Mouse (Mus musculus): Measurements from ENCODE around the gene Pard3b. TPM values are rescaled to one million over a fixed set of nuclear protein-coding genes. Genes with fewer than 3 reads are reported as not detected.

Pard3b gene
- polyA plus RNA-seq, 1 experiment from 2014 or later: 17.0 TPM

GRCm38 (mm10) chr1:62155970-62156369 lies 517.3 kb downstream of the Pard3b start:
- Histone ChIP-seq H3K36me3 (no peaks in the 10 kb centered on the region), H3K9me3 (no peaks in the 10 kb centered on the region), H3K4me2 (replicated peaks) (no peak overlapping the region), H3K27ac (no peak overlapping the region), H3K4me1 (peaks cover 22% of the 10 kb centered on the region), H3K4me3 (no peak overlapping the region), H3K27me3 (no peaks in the 10 kb centered on the region), H3K9ac (no peak overlapping the region)
- no peak for ATAC-seq (ENCODE audit: low FRiP score, low read depth)
- 14% methylated on average over 1 of the region's 1 CpGs for WGBS

GRCm38 (mm10) chr1:62159592-62159991 lies 521.0 kb downstream of the Pard3b start:
- no peak overlapping the region for H3K9ac ChIP-seq

DNA sequence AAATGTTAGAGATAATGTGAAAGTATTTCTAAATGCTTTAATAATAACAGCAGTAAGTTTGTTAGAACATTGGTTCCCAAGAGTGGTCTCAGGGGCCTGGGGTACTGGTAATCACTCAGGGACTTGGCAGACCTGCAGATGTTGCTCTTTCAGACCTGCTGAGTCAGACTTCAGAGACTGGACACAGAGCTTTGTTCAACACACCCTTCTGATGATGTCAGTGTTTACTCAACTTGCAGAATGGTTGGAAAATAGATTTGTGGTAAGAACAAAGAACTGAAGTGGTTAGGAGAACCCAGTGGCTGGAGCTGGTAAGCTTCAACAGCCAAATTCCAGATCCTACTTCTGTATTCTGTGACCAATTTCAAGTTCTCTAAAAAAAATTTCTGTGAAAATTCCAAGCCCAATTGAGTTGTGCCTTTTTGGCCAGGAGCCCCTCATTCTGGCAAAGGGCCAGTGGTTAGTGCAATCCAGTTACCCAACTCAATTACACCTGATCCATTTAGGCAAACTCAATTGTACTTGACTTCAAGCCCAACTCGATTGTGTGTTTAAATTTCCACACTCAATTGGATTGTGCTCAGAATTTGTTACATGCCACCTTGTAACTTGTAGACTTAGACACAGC lies 536.5 kb downstream of the Pard3b start:
- H3K36me3 ChIP-seq: no peaks in the 10 kb centered on the region
- H3K9me3 ChIP-seq: no peaks in the 10 kb centered on the region
- H3K4me3 ChIP-seq: no peak overlapping the region
- H3K4me2 ChIP-seq (replicated peaks): no peak overlapping the region
- no peak overlapping the region for H3K9ac ChIP-seq
- H3K27ac ChIP-seq: no peak overlapping the region
- no peak for ATAC-seq (ENCODE audit: low FRiP score, low read depth)
- H3K4me1 ChIP-seq: peaks cover 21% of the 10 kb centered on the region; the same call in 1 of the 2 replicates
- WGBS: 70% methylated on average over 1 of the region's 1 CpGs
- no peaks in the 10 kb centered on the region for H3K27me3 ChIP-seq

More at GRCm38 (mm10) chr1:62159592-62159991, 521.0 kb downstream of the Pard3b start:
- Histone ChIP-seq H3K36me3 (no peaks in the 10 kb centered on the region), H3K27ac (no peak overlapping the region), H3K9me3 (no peaks in the 10 kb centered on the region), H3K4me3 (no peak overlapping the region), H3K4me1 (peaks cover 22% of the 10 kb centered on the region), H3K4me2 (replicated peaks) (no peak overlapping the region), H3K27me3 (no peaks in the 10 kb centered on the region)
- WGBS: 68% methylated on average over 2 of the region's 2 CpGs
- no peak for ATAC-seq (ENCODE audit: low FRiP score, low read depth)

- Histone ChIP-seq H3K27ac (no peak overlapping the region), H3K4me2 (replicated peaks) (no peak overlapping the region), H3K27me3 (no peaks in the 10 kb centered on the region), H3K4me1 (peaks cover 11% of the 10 kb centered on the region; the same call in 1 of the 2 replicates), H3K9me3 (no peaks in the 10 kb centered on the region), H3K36me3 (no peaks in the 10 kb centered on the region), H3K4me3 (no peak overlapping the region), H3K9ac (no peak overlapping the region)
- ATAC-seq (ENCODE audit: low FRiP score, low read depth): no peak
- WGBS: 24% methylated on average over 5 of the region's 5 CpGs
Observed at GRCm38 (mm10) chr1:62181638-62182037, 543.0 kb downstream of the Pard3b start.

GRCm38 (mm10) chr1:62182634-62183033 lies 544.0 kb downstream of the Pard3b start:
- Histone ChIP-seq H3K36me3 (no peaks in the 10 kb centered on the region), H3K4me1 (0 out of 2 replicates have a peak, but pooled peaks cover under 1% of the 10 kb centered on the region), H3K9me3 (no peaks in the 10 kb centered on the region), H3K27me3 (no peaks in the 10 kb centered on the region), H3K27ac (no peak overlapping the region), H3K4me2 (replicated peaks) (no peak overlapping the region), H3K4me3 (no peak overlapping the region), H3K9ac (no peak overlapping the region)
- ATAC-seq (ENCODE audit: low FRiP score, low read depth): no peak
- 68% methylated on average over 3 of the region's 3 CpGs for WGBS

- Histone ChIP-seq H3K27ac (no peak overlapping the region), H3K9me3 (no peaks in the 10 kb centered on the region), H3K36me3 (no peaks in the 10 kb centered on the region), H3K9ac (no peak overlapping the region), H3K4me1 (peaks cover 10% of the 10 kb centered on the region), H3K4me3 (no peak overlapping the region), H3K4me2 (replicated peaks) (no peak overlapping the region), H3K27me3 (no peaks in the 10 kb centered on the region)
- no peak for ATAC-seq (ENCODE audit: low FRiP score, low read depth)
- WGBS: 5% methylated on average over 1 of the region's 1 CpGs
Observed at GRCm38 (mm10) chr1:62190786-62191185, 552.2 kb downstream of the Pard3b start.

DNA sequence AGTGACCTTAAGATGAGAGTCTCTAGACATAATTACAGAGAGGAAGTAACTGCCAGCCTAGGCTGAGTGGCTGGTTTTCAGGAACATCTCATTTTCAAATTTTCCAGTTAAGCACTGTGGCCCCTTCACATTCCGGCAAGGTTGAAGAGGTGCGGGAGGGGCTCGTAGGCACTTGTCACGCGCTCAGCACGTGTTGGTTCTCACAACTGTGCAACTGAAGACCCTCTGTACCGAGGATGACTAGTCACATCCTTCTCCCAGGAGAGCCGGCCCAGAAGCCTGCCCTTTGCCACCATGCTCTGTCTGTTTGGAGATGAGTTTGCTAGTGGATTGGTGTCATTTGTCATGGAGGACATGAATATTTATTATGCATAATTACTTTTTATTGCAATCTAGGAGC lies 558.9 kb downstream of the Pard3b start:
- ATAC-seq (ENCODE audit: low FRiP score, low read depth): no peak
- Histone ChIP-seq H3K27me3 (no peaks in the 10 kb centered on the region), H3K36me3 (no peaks in the 10 kb centered on the region), H3K9ac (no peak overlapping the region), H3K4me1 (no peaks in the 10 kb centered on the region), H3K27ac (no peak overlapping the region), H3K9me3 (no peaks in the 10 kb centered on the region), H3K4me2 (replicated peaks) (no peak overlapping the region), H3K4me3 (no peak overlapping the region)
- WGBS: 56% methylated on average over 8 of the region's 8 CpGs

DNA sequence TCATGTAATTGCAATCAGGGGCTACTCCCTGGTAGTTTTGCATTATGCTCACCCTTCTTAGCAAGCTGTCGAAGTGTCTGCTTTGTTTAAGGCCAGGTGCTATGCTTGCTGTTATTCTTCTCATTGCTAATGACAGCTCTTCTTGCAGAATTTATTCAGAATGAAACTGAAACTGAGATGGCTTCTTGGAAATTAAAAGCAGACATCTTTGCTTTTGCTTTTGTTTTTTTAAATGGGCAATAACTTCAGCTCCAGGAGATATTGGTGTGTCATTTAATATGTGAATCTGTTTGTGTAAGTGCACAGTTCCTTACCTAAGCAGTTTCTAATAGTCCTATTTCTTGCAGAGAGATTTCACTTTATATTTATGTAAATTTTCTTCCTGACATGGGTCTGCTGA lies 562.3 kb downstream of the Pard3b start:
- Histone ChIP-seq H3K4me1 (no peaks in the 10 kb centered on the region), H3K4me2 (replicated peaks) (no peak overlapping the region), H3K9ac (no peak overlapping the region), H3K9me3 (no peaks in the 10 kb centered on the region), H3K27me3 (no peaks in the 10 kb centered on the region), H3K4me3 (no peak overlapping the region), H3K27ac (no peak overlapping the region), H3K36me3 (no peaks in the 10 kb centered on the region)
- ATAC-seq (ENCODE audit: low FRiP score, low read depth): no peak
- WGBS: 60% methylated on average over 1 of the region's 1 CpGs

DNA sequence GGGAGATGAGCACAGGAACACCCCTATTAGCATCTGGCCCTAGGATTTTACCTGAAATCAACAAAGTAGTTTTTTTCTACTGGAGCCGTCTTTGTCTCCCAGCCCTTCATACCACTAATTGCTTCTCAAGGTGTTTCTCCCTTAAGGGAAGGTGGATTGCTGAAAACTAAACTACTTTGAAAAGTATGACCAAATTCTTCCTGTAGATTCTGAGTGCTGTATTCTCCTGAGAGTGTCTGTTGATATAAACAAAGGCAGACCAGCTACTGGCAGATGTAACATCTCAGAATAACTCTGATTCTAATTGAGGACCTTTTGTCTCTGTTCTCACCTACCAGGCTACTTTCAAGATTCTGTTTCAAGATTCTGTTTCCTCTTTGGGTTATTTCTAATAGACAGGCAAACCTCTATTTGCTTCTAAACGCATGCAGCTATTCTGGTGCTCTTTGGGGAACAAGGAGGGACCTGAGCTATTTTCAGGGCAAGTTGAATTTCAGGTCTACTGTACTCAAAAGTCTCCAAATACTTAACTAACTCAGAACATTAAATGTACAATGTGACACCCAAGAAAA lies 563.1 kb downstream of the Pard3b start:
- no peaks in the 10 kb centered on the region for H3K4me1 ChIP-seq
- H3K4me2 ChIP-seq (replicated peaks): no peak overlapping the region
- WGBS: 38% methylated on average over 2 of the region's 2 CpGs
- no peaks in the 10 kb centered on the region for H3K9me3 ChIP-seq
- no peaks in the 10 kb centered on the region for H3K36me3 ChIP-seq
- no peak overlapping the region for H3K27ac ChIP-seq
- no peak for ATAC-seq (ENCODE audit: low FRiP score, low read depth)
- H3K4me3 ChIP-seq: no peak overlapping the region
- H3K9ac ChIP-seq: no peak overlapping the region
- no peaks in the 10 kb centered on the region for H3K27me3 ChIP-seq

DNA sequence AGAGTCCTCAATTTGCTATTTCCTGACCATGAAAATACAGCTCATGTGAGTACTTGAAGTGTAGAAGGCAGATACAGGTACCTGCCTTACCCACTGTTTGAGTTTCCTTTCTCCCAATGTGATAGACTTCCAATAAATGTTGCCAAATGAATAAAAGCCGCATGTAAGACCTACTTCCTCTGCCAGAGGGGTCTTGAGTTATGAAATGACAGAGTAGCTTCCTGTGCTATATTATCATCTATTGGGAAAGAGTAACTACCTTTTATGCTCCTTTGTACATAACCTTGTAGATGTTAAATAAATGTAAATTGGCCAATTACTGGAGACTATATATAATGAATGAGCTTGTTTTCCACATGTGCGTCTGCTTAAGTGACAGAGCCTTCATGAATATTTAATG lies 574.7 kb downstream of the Pard3b start:
- H3K9ac ChIP-seq: no peak overlapping the region
- H3K4me2 ChIP-seq (replicated peaks): no peak overlapping the region
- 0 out of 2 replicates have a peak, but pooled peaks cover 3% of the 10 kb centered on the region for H3K36me3 ChIP-seq
- 77% methylated on average over 2 of the region's 2 CpGs for WGBS
- no peak overlapping the region for H3K4me3 ChIP-seq
- H3K27ac ChIP-seq: no peak overlapping the region
- H3K9me3 ChIP-seq: no peaks in the 10 kb centered on the region
- no peaks in the 10 kb centered on the region; the same call in 1 of the 2 replicates for H3K27me3 ChIP-seq
- ATAC-seq (ENCODE audit: low FRiP score, low read depth): no peak
- H3K4me1 ChIP-seq: no peaks in the 10 kb centered on the region

GRCm38 (mm10) chr1:62215842-62216241 lies 577.2 kb downstream of the Pard3b start:
- no peak overlapping the region for H3K9ac ChIP-seq
- no peak overlapping the region for H3K27ac ChIP-seq
- no peaks in the 10 kb centered on the region; the same call in 1 of the 2 replicates for H3K27me3 ChIP-seq
- H3K36me3 ChIP-seq: peaks cover 3% of the 10 kb centered on the region; the same call in 1 of the 2 replicates
- no peak overlapping the region for H3K4me2 ChIP-seq (replicated peaks)
- H3K9me3 ChIP-seq: no peaks in the 10 kb centered on the region
- 66% methylated on average over 2 of the region's 2 CpGs for WGBS
- no peaks in the 10 kb centered on the region for H3K4me1 ChIP-seq
- no peak for ATAC-seq (ENCODE audit: low FRiP score, low read depth)
- H3K4me3 ChIP-seq: no peak overlapping the region

- H3K4me1 ChIP-seq: no peaks in the 10 kb centered on the region
- no peaks in the 10 kb centered on the region; the same call in 1 of the 2 replicates for H3K36me3 ChIP-seq
- ATAC-seq (ENCODE audit: low FRiP score, low read depth): no peak
- no peak overlapping the region for H3K27ac ChIP-seq
- no peak overlapping the region for H3K9ac ChIP-seq
- H3K27me3 ChIP-seq: no peaks in the 10 kb centered on the region; the same call in 1 of the 2 replicates
- WGBS: 75% methylated on average over 4 of the region's 4 CpGs
- no peaks in the 10 kb centered on the region for H3K9me3 ChIP-seq
- no peak overlapping the region for H3K4me2 ChIP-seq (replicated peaks)
- no peak overlapping the region for H3K4me3 ChIP-seq
Observed at GRCm38 (mm10) chr1:62216568-62216967, 577.9 kb downstream of the Pard3b start.

- H3K4me3 ChIP-seq: no peak overlapping the region
- no peak overlapping the region for H3K27ac ChIP-seq
- H3K36me3 ChIP-seq: no peaks in the 10 kb centered on the region
- H3K4me1 ChIP-seq: 0 out of 2 replicates have a peak, but pooled peaks cover 6% of the 10 kb centered on the region
- no peak overlapping the region for H3K4me2 ChIP-seq (replicated peaks)
- no peaks in the 10 kb centered on the region for H3K9me3 ChIP-seq
- no peak overlapping the region for H3K9ac ChIP-seq
- H3K27me3 ChIP-seq: no peaks in the 10 kb centered on the region
- WGBS: 90% methylated on average over 5 of the region's 5 CpGs
- no peak for ATAC-seq (ENCODE audit: low FRiP score, low read depth)
Observed at GRCm38 (mm10) chr1:62229129-62229528, 590.5 kb downstream of the Pard3b start.

Data from limb, embryonic 13.5 days (tissue).